Mouse (Mus musculus) testis, adult 2 months (tissue): ENCODE results near the gene Cd1d1. TPM values are rescaled to one million over a fixed set of nuclear protein-coding genes. Genes with fewer than 3 reads are reported as not detected.

ENCODE experiments used
- H3K27ac ChIP-seq: fragments of 200-500 bp; 2 replicates; pipeline ENCODE4 v1.5.1; 2012; ENCODE audit warnings: low read depth, low read length; ENCODE audit not compliant: control insufficient read depth, insufficient read depth
- H3K27me3 ChIP-seq: fragments of 200-500 bp; 2 replicates; pipeline ENCODE4 v1.6.1; 2012; ENCODE audit warnings: mild to moderate bottlenecking, low read length, moderate library complexity; ENCODE audit not compliant: control insufficient read depth, insufficient read depth
- H3K36me3 ChIP-seq: fragments of 200-500 bp; 2 replicates; pipeline ENCODE4 v1.6.1; 2012; ENCODE audit warnings: mild to moderate bottlenecking, low read length; ENCODE audit not compliant: control insufficient read depth, insufficient read depth
- H3K4me1 ChIP-seq: fragments of 200-500 bp; 2 replicates; pipeline ENCODE4 v1.6.1; 2012; ENCODE audit warnings: low read length; ENCODE audit not compliant: control insufficient read depth, insufficient read depth
- H3K4me3 ChIP-seq: fragments of 200-500 bp; 2 replicates; pipeline ENCODE4 v1.5.1; 2012; ENCODE audit warnings: low read depth, mild to moderate bottlenecking, low read length, moderate library complexity, mixed read lengths; ENCODE audit not compliant: control insufficient read depth
- CTCF ChIP-seq: fragments of 200-500 bp; IDR thresholded peaks from 2 replicates; pipeline ENCODE4 v1.5.1; 2012; ENCODE audit warnings: low read depth, mild to moderate bottlenecking, inconsistent platforms, low read length, moderate library complexity; ENCODE audit not compliant: control insufficient read depth, insufficient read depth, insufficient replicate concordance
- POLR2A ChIP-seq: fragments of 200-500 bp; IDR thresholded peaks from 2 replicates; pipeline ENCODE4 v1.6.1; 2012; ENCODE audit warnings: low read depth, mild to moderate bottlenecking, inconsistent platforms, low read length, moderate library complexity; ENCODE audit not compliant: control insufficient read depth
- polyA plus RNA-seq: library from polyadenylated mRNA; depleted of rRNA; stranded (reverse); fragments of >200 nt; gene quantifications from 2 replicates; pipeline ENCODE4 v1.2.3, GENCODE M21; 2012; rRNA removed

The Cd1d1 gene
- 1.3 and 1.8 TPM in 2 replicates for polyA plus RNA-seq

DNA sequence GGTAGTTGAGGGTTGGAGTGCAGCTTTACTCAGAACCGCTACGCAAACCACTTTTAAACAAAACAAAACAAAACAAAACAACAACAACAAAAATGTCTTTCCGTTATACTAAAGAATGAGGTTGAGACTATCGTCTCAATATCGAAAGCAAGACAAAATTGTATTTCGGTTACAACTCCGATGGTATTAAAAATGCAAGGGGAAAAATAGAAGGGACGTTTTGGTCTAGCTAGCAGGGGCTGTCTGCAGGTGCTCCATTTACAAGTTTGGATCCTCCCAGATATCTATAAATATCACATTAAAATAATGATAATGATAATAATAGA, at the start of gene Cd1d1:
TSS of gene Cd1d1 (minus strand) at position 27 of the 326 bp plus-strand sequence.
- no peaks in the 10 kb centered on the region; the same call in 1 of the 2 replicates for H3K27me3 ChIP-seq
- TF ChIP-seq CTCF (no peak), POLR2A (no peak)
- no peak within 1 kb of the TSS for H3K27ac ChIP-seq
- no peaks in the 10 kb centered on the region for H3K36me3 ChIP-seq
- H3K4me3 ChIP-seq = peak within 1 kb of the TSS; percentile 74
- H3K4me1 ChIP-seq = peaks cover 7% of the 10 kb centered on the region

DNA sequence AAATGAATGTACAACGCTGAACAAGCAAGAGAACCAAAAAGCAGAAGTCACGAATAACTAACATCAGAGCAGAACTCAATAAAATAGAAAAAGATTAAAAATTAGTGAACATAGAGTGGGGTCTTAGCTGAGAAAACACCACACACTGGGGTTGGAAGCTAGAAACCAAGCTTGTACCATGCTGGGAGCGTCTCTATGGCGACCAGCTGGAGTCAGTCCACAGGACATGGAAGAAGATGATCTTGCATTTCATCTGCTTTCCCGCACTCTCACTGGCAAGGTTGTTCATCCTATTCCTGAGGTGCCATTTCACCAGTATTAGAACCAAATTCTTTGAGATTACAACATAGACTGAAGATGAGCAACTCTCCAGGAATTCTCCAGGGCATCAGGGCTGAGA, 48.6 kb upstream of the Cd1d1 start:
- no peak for TF ChIP-seq CTCF
- TF ChIP-seq POLR2A = no peak
- no peaks in the 10 kb centered on the region for H3K36me3 ChIP-seq
- no peak overlapping the region for H3K4me3 ChIP-seq
- H3K4me1 ChIP-seq = no peaks in the 10 kb centered on the region
- no peak overlapping the region for H3K27ac ChIP-seq
- H3K27me3 ChIP-seq = no peaks in the 10 kb centered on the region

DNA sequence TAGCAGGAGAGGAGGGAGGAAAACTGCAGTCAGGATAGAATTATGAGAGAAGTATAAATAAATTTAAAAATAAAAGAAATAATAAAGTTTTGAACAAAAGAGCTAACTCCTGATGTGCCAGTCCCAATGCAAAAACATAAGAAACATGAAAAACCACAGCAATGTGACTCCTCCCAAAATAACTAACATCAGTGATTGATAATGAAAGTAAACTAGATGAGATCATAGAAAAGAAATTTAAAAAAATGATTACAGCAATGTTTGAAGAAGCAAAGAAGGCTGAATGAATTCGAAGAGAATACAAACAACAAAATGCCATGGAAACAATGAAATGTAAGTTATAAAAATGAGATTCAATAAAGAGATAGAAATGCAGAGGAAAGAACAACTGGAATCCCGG, 42.5 kb upstream of the Cd1d1 start:
- no peaks in the 10 kb centered on the region for H3K4me1 ChIP-seq
- TF ChIP-seq POLR2A (no peak), CTCF (no peak)
- H3K27me3 ChIP-seq = no peaks in the 10 kb centered on the region
- H3K4me3 ChIP-seq = no peak overlapping the region
- no peaks in the 10 kb centered on the region for H3K36me3 ChIP-seq
- H3K27ac ChIP-seq = no peak overlapping the region

DNA sequence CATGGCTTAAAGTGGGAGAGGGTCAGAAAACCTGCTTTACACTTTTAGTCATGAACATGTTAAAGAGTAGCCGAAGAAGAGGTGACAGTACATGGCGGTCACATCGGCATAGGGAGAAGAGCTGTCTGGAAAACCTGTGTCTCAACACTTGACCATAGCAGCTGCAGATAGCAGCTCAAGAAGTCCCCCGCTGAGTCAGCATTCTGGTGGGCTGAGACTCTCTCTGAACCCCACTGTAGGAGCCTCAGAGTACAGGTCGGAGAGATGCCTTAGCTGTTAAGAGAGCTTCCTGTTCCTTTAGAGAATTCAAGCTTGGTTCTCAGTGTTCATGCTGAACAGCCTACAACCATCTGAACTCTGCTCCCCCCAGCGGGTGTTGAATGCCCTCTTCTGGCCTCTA, 39.3 kb upstream of the Cd1d1 start:
- TF ChIP-seq CTCF (no peak), POLR2A (no peak)
- Histone ChIP-seq H3K27ac (no peak overlapping the region), H3K4me1 (peaks cover 7% of the 10 kb centered on the region), H3K27me3 (no peaks in the 10 kb centered on the region), H3K4me3 (no peak overlapping the region), H3K36me3 (no peaks in the 10 kb centered on the region)

DNA sequence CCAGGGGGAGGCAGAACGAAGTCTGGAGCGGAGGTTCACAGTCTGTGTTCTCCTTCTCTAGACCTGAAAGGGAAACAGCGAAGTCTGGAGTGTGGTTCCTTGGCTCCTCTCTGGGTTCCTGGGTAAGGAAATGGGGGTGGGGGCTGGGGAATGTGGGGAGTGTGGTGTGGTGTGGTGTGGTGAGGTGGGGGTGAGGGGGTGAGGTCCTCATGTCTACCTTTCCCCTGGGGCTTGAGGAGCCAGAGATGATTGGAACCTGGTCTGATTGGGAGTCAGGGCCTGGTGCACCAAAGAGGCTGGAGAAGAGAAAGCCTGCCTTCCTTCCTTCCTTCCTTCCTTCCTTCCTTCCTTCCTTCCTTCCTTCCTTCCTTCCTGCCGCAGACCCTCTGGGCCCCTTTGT, 34.8 kb upstream of the Cd1d1 start:
- H3K27me3 ChIP-seq = no peaks in the 10 kb centered on the region
- no peak for TF ChIP-seq POLR2A
- TF ChIP-seq CTCF = no peak
- H3K4me3 ChIP-seq = no peak overlapping the region
- H3K4me1 ChIP-seq = peaks cover 7% of the 10 kb centered on the region
- H3K27ac ChIP-seq = no peak overlapping the region
- no peaks in the 10 kb centered on the region for H3K36me3 ChIP-seq

DNA sequence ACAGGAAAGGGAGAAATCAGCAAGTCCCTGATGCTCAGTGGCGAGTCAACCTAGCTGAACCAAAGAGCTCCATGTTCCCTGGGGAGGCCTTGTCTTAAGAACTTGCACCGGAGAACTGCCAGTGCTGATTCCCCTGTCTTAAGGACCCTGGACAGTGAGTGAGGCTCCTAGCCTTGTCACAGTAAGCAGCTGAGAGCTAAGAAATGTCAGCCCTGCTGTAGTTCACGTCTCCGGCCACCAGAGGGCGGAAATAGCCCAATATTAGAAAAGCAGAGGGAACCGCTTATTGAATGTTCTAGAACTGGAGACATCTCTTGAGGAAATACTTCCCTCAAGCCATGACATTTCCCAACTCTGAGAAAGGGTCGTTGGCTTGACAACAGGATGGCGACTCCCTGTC, 34.1 kb upstream of the Cd1d1 start:
- no peaks in the 10 kb centered on the region for H3K36me3 ChIP-seq
- TF ChIP-seq CTCF = peak; percentile 93; the same call in 1 of the 2 replicates
- TF ChIP-seq POLR2A = no peak

DNA sequence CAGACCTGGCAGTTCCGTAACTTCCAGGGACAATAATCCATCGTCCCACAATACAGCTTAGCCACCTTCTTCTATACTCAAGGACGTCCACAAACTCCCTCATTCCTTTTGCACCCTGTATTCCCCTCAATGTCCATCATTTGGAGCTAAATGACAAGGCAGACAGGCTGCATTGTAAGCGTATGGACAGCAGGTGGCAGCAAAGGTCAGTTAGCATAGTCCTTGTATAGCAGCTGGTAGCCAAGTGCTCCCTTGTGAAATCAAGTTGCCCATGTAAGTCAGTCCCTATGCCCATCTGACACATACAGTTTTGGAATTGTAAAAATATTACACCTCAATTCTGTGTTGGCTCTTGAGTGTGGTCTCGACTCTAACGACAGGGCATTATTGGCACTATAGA, 31.6 kb upstream of the Cd1d1 start:
- TF ChIP-seq CTCF (peak; percentile 49; the same call in 1 of the 2 replicates), POLR2A (no peak)
- H3K4me1 ChIP-seq = peaks cover 7% of the 10 kb centered on the region
- H3K36me3 ChIP-seq = no peaks in the 10 kb centered on the region
- H3K27ac ChIP-seq = no peak overlapping the region
- no peak overlapping the region for H3K4me3 ChIP-seq
- H3K27me3 ChIP-seq = no peaks in the 10 kb centered on the region

More for the DNA sequence above, 34.1 kb upstream of the Cd1d1 start:
- no peak overlapping the region for H3K27ac ChIP-seq
- H3K4me1 ChIP-seq = peaks cover 7% of the 10 kb centered on the region
- no peak overlapping the region for H3K4me3 ChIP-seq
- no peaks in the 10 kb centered on the region for H3K27me3 ChIP-seq

DNA sequence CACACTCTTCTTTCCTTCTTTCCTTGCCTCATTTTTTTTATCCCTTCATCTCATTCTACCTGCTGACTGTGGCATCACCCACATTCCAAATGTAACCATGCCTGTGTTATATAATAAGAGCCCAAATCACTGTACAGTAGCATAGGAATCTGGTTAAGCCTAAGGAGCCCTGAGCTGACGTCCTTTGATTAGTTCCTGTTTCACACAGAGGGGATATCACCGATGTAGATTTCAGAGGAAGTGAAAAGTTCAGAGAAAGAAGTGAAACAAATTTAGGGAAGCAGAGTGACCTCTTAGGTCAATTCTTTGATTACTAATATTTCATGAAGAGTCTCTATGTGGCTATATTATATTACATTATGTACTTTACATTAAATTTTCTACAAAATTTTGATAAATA, 18.5 kb upstream of the Cd1d1 start:
- no peaks in the 10 kb centered on the region for H3K4me1 ChIP-seq
- H3K27me3 ChIP-seq = no peaks in the 10 kb centered on the region
- H3K36me3 ChIP-seq = no peaks in the 10 kb centered on the region
- H3K4me3 ChIP-seq = no peak overlapping the region
- no peak overlapping the region for H3K27ac ChIP-seq
- no peak for TF ChIP-seq POLR2A
- TF ChIP-seq CTCF = no peak
